Mouse (Mus musculus) E14TG2a.4 (cell line): ENCODE data around the gene Snx13.

ENCODE experiments used
- CTCF ChIP-seq: conservative IDR thresholded peaks from 2 replicates; pipeline ENCODE4 v1.5.1; 2014; ENCODE audit warnings: low read length
- NANOG ChIP-seq: IDR thresholded peaks from 2 replicates; pipeline ENCODE4 v1.6.1; 2014; ENCODE audit warnings: borderline replicate concordance, low read length, mixed read lengths
- POU5F1 ChIP-seq: IDR thresholded peaks from 2 replicates; pipeline ENCODE4 v1.6.1; 2014; ENCODE audit warnings: low read length, borderline replicate concordance

- no peak for TF ChIP-seq CTCF
- no peak for TF ChIP-seq POU5F1
- no peak for TF ChIP-seq NANOG
Measured at GRCm38 (mm10) chr12:35050501-35050900, 3.5 kb downstream of the Snx13 start.
